Mouse (Mus musculus) neural tube, embryonic 15.5 days (tissue): ENCODE measurements around the gene Elmo1. TPM values are rescaled to one million over a fixed set of nuclear protein-coding genes. Genes with fewer than 3 reads are reported as not detected.

Experiments used
- ATAC-seq: fragments of 200-750 bp; cut with Nextera tagmentation; 2 replicates; pipeline ENCODE4 v1.8.0; 2017; ENCODE audit warnings: mild to moderate bottlenecking, moderate TSS enrichment, moderate library complexity; ENCODE audit not compliant: low FRiP score
- H3K27ac ChIP-seq: fragments of 300-500 bp; sonication (generic); replicated peaks from 2 replicates; pipeline ENCODE4 v1.5.1; 2015; ENCODE audit warnings: mild to moderate bottlenecking, inconsistent platforms
- H3K27me3 ChIP-seq: fragments of 300-500 bp; sonication (generic); replicated peaks from 2 replicates; pipeline ENCODE4 v1.6.1; 2015; ENCODE audit warnings: inconsistent platforms
- H3K36me3 ChIP-seq: fragments of 300-500 bp; sonication (generic); 2 replicates; pipeline ENCODE4 v1.6.1; 2015; ENCODE audit warnings: inconsistent platforms
- H3K4me1 ChIP-seq: fragments of 300-500 bp; sonication (generic); 2 replicates; pipeline ENCODE4 v1.6.1; 2015; ENCODE audit warnings: inconsistent platforms
- H3K4me2 ChIP-seq: fragments of 300-500 bp; sonication (generic); 2 replicates; pipeline ENCODE4 v1.6.1; 2015; ENCODE audit warnings: inconsistent platforms, mild to moderate bottlenecking, moderate library complexity
- H3K4me3 ChIP-seq: fragments of 300-500 bp; sonication (generic); replicated peaks from 2 replicates; pipeline ENCODE4 v1.5.1; 2015; ENCODE audit warnings: mild to moderate bottlenecking, inconsistent platforms
- H3K9ac ChIP-seq: fragments of 300-500 bp; sonication (generic); replicated peaks from 2 replicates; pipeline ENCODE4 v1.6.1; 2015; ENCODE audit warnings: mild to moderate bottlenecking, inconsistent platforms
- H3K9me3 ChIP-seq: fragments of 300-500 bp; sonication (generic); replicated peaks from 2 replicates; pipeline ENCODE4 v1.6.1; 2016; ENCODE audit warnings: inconsistent platforms
- WGBS: fragments of 180-500 bp; shearing (Covaris S2); methylation state at CpG from one replicate; pipeline ENCODE4 v1.1.7; 2015; ENCODE audit warnings: mixed read lengths; 5-methylcytosine and 5-hydroxymethylcytosine counted together
- polyA plus RNA-seq: library from polyadenylated mRNA; unstranded; fragments of >200 nt; fragmentation: Nextera tagmentation; extraction: Ambion mirVana; gene quantifications from 2 replicates; pipeline ENCODE4 v1.2.1, GENCODE M21; 2015

Gene Elmo1
- polyA plus RNA-seq, 1 experiment from 2014 or later = 42.9 TPM

DNA sequence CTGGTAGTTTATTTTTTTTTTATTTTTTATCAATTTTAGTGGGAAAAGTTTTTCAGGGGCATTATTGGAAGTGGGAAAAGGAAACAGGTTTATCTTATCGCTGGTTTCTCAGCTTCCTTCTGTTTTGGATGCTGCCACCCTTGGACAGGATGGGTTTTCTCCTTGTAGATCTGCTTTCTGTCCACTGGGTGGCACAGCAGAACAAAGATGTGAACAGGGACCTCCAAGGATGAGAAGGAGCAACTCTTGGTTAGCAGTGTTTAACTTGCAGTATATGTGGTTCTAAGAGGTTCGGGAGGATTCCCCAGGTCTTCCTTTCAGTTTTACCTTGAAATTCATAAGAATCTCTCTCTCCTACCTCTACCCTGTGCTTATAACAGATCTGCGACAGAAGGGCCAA is 209.0 kb downstream of the Elmo1 start:
- peak; percentile 67; the same call in 1 of the 2 replicates for ATAC-seq
- H3K4me1 ChIP-seq = no peaks in the 10 kb centered on the region
- no peaks in the 10 kb centered on the region for H3K27me3 ChIP-seq
- WGBS = 61% methylated on average over 3 of the region's 3 CpGs
- H3K4me2 ChIP-seq = no peak overlapping the region
- no peaks in the 10 kb centered on the region for H3K36me3 ChIP-seq
- H3K9me3 ChIP-seq = no peaks in the 10 kb centered on the region
- H3K27ac ChIP-seq = no peak overlapping the region
- no peak overlapping the region for H3K4me3 ChIP-seq
- H3K9ac ChIP-seq = no peak overlapping the region

DNA sequence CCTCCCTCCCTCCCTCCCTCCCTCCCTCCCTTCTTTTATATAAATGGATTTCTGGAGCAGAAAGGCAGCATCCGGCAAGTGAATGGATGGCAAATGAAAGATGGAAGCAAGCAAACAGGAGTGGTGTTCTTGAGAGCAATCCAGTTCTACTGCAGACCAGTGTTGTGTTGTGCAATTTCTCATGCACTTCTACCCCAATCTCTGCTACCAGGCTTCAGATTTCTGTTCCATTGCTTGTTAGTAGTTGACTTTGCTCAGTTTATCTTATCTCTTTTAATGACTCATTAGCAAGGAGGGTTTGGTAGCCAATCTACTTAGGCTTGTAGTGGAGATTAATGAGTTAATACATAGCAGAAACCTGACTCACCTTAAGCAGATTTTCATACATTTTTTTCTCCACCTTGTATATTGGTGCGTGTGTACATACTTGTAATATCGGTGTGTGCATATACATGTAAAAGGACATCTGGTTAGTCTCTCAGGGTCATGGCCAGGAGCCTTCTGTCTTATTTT is 209.7 kb downstream of the Elmo1 start:
- Histone ChIP-seq H3K9ac (no peak overlapping the region), H3K27ac (no peak overlapping the region), H3K9me3 (no peaks in the 10 kb centered on the region), H3K27me3 (no peaks in the 10 kb centered on the region), H3K4me3 (no peak overlapping the region), H3K4me2 (no peak overlapping the region), H3K4me1 (no peaks in the 10 kb centered on the region), H3K36me3 (no peaks in the 10 kb centered on the region)
- WGBS = 95% methylated on average over 3 of the region's 3 CpGs
- ATAC-seq = no peak

DNA sequence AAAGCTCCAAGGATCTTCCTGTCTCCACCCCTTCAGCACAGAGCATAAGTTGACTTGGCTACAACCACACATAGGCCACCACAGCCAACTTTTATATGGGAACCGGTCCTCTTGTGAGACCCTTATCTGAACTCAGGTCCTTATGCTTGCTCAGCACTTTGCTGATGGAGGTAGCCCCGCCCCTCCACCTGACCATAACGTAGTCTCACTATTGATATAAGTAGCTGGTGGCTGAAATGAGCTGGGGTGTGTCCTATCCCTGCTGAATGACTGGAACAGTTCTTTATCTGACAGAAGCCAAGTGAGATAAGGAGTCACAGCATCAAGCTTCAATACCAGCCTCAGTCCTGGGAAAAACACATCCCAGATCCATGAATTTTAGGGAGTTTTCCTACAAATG is 210.2 kb downstream of the Elmo1 start:
- Histone ChIP-seq H3K27ac (no peak overlapping the region), H3K36me3 (no peaks in the 10 kb centered on the region)
- 78% methylated on average over 3 of the region's 3 CpGs for WGBS

DNA sequence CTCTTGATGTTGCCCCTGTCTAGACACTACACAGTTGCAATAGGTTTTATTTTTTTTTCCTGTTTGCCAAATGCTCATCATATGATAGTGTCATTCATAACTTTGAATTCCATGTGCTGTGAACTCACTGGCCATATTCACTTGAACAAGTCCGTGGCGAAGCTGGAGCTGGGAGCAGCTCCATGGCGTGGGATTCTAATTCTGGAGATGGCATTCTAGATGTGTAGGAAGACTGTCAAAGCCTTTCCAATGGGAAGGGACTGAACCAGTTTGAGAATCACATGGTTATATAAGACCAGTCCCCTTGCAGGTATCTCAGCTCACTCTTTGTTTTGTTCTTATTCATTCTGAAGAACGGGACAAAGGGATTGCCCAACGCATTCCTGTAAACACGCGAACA is 211.4 kb downstream of the Elmo1 start:
- no peak for ATAC-seq
- Histone ChIP-seq H3K27ac (no peak overlapping the region), H3K9me3 (no peaks in the 10 kb centered on the region), H3K4me3 (no peak overlapping the region), H3K4me1 (no peaks in the 10 kb centered on the region), H3K4me2 (no peak overlapping the region), H3K36me3 (no peaks in the 10 kb centered on the region), H3K27me3 (no peaks in the 10 kb centered on the region), H3K9ac (no peak overlapping the region)
- WGBS = 97% methylated on average over 7 of the region's 7 CpGs

More for the DNA sequence above, 210.2 kb downstream of the Elmo1 start:
- Histone ChIP-seq H3K4me3 (no peak overlapping the region), H3K4me1 (no peaks in the 10 kb centered on the region), H3K9me3 (no peaks in the 10 kb centered on the region), H3K27me3 (no peaks in the 10 kb centered on the region), H3K9ac (no peak overlapping the region), H3K4me2 (no peak overlapping the region)
- no peak for ATAC-seq

DNA sequence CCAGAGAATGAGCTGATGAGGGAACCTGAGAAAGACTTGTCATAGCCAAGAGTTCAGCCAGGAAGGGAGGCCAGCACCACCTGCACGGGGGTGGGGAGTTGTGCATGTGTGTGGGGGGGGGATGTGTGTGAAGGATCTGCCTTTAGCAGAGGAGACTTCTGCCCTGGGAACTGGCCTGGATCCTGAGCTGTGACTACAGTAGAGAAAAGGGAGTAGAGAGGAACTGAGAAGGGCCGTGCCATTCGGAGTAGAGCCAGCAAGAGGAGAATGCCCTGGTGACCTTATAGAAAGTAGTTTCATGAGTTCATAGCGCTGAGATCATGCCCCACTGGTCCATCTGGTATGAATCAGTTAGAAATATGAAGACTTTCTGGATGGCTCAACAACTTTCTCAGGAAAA is 215.2 kb downstream of the Elmo1 start:
- WGBS = 89% methylated on average over 4 of the region's 4 CpGs
- Histone ChIP-seq H3K9ac (no peak overlapping the region), H3K4me2 (no peak overlapping the region), H3K27ac (no peak overlapping the region), H3K4me1 (no peaks in the 10 kb centered on the region), H3K4me3 (no peak overlapping the region), H3K27me3 (no peaks in the 10 kb centered on the region), H3K9me3 (no peaks in the 10 kb centered on the region), H3K36me3 (no peaks in the 10 kb centered on the region)
- ATAC-seq = no peak

DNA sequence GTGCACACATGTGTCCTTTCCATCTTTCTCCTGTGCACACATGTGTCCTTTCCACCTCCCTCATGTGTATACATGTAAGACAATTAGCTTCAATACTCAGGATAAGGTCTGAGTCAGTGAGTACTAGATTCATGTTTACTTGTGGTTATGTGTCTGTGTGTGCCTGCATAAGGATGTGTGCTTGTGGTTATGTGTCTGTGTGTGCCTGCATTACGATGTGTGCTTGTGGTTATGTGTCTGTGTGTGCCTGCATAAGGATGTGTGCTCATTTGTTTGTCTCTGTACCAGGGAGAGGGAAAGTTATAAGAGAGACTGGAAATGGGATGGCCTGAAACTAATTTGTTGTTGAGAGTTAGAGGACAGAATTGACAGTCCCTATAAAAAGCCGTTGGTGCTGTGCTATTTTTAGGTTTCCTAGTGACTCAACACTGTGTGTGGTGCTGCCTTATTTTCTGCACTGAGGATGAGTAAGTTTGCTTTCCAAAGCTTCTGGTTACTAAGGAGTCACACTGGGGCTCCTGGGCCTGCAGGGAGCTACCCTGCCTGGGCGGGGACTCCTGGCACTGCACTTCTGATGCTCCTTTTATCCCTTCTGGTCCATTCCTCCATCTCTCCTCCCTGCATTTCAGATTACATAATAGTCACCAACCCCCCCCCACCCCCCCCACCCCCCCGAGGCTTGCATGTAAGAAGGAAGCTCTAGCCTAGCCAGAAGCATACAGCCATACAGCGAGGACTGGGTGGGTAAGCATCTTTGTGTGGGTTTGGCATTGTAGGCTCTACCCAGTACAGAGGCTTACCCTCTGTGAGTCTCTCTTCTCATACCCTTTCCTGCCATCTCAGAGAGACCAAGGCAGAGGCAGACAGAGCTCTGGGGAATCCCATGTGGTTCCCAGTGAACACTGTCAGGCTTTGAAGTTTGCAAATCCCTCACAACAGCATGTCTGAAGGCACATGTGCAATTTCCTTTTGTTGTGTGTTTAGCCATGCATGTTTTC is 216.1 kb downstream of the Elmo1 start:
- Histone ChIP-seq H3K9ac (no peak overlapping the region), H3K4me1 (no peaks in the 10 kb centered on the region), H3K36me3 (no peaks in the 10 kb centered on the region), H3K4me3 (no peak overlapping the region), H3K9me3 (no peaks in the 10 kb centered on the region), H3K4me2 (no peak overlapping the region), H3K27ac (no peak overlapping the region), H3K27me3 (no peaks in the 10 kb centered on the region)
- 70% methylated on average over 5 of the region's 5 CpGs for WGBS
- ATAC-seq = peak; percentile 35; the same call in 1 of the 2 replicates

DNA sequence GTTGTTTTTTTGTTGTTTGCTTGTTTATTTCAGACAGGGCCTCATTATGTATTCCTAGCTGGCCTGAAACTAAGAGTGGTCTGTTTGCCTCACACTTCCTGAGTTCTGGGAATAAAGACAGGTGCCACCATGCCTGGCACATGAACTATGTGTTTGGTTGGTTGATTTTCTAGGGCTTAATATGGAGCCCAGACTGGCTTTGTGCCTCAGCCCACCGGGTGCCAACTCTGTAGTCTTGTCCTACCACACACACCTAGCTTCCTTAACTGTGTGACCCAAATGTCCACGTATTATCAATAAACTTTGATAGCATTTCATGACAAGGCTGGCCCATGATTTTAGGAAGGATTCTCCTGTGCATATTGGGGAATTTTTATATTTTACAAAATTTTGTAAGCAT is 217.0 kb downstream of the Elmo1 start:
- Histone ChIP-seq H3K4me3 (no peak overlapping the region), H3K36me3 (no peaks in the 10 kb centered on the region), H3K9me3 (no peaks in the 10 kb centered on the region), H3K27ac (no peak overlapping the region), H3K4me1 (peaks cover 4% of the 10 kb centered on the region), H3K4me2 (no peak overlapping the region), H3K9ac (no peak overlapping the region), H3K27me3 (no peaks in the 10 kb centered on the region)
- WGBS = 90% methylated on average over 2 of the region's 2 CpGs
- no peak for ATAC-seq

DNA sequence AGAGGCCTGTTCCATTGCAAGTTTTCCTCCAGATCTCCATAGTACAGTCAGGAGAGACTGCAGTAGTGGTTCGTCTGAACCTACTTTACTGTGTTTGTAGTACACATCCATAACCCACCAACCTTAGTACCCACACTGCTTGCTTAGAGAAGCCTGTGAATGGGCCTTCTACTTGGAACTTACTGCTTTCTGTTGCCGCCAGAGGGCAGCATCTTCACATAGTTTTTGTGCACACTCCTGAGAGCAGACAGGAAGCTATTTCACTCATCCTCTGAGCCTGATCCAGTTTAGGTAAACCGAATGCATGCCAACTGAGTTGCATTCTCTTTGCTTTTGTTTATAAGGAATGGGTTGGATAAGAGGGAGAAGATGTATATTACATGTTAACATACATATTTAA is 221.2 kb downstream of the Elmo1 start:
- H3K4me1 ChIP-seq = peaks cover 12% of the 10 kb centered on the region
- no peak overlapping the region for H3K4me2 ChIP-seq
- H3K9me3 ChIP-seq = no peaks in the 10 kb centered on the region
- no peak overlapping the region for H3K4me3 ChIP-seq
- no peak overlapping the region for H3K9ac ChIP-seq
- H3K27me3 ChIP-seq = no peaks in the 10 kb centered on the region
- H3K27ac ChIP-seq = no peak overlapping the region
- peak; percentile 86 for ATAC-seq
- 17% methylated on average over 3 of the region's 3 CpGs for WGBS
- H3K36me3 ChIP-seq = no peaks in the 10 kb centered on the region

DNA sequence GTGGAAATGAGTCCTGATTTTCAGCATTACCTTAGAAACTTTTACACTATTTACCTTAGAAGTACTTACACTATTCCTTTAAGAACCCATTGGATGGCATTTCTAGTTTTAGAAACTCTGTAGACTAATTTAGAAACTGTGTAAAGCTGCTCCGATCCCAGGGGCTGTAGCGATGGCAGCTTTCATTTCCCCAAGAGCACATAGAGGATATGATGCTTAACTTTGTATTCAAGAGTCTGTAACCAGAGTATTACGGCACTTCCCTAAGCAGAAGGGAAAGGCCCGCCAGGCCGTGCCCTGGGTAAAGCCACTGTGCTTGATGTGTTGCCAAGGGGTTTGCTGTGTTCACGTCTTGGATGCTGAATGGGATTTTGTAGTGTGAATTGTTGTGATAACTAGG is 222.9 kb downstream of the Elmo1 start:
- H3K9ac ChIP-seq = no peak overlapping the region
- H3K4me2 ChIP-seq = no peak overlapping the region
- H3K36me3 ChIP-seq = no peaks in the 10 kb centered on the region
- 71% methylated on average over 6 of the region's 6 CpGs for whole genome bisulfite sequencing
- no peaks in the 10 kb centered on the region for H3K9me3 ChIP-seq
- H3K4me1 ChIP-seq = peaks cover 12% of the 10 kb centered on the region
- ATAC-seq = no peak
- H3K4me3 ChIP-seq = no peak overlapping the region
- no peaks in the 10 kb centered on the region for H3K27me3 ChIP-seq
- H3K27ac ChIP-seq = no peak overlapping the region

DNA sequence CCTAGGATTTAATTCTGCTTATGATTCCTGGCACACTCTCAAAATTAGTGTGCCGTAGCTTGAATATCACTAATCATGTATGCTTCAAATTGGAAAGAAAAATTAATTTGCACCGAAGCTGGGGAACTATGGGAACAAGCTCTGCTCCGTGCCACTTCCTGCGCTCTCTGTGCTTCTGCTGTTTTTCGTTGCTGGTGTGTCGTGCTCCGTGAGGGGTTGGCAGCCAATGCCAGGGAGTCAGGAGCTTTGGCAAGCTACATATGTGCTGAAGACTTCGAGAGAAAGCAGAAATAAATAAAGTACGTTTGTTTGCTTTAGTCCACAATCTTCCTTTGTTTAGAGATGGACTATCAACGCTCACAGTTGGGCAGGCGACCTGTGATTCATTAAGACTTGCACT is 225.7 kb downstream of the Elmo1 start:
- Histone ChIP-seq H3K9ac (no peak overlapping the region), H3K27me3 (no peaks in the 10 kb centered on the region), H3K4me2 (0 out of 2 replicates have a peak overlapping the region, but pooled peaks have one; percentile 7), H3K36me3 (no peaks in the 10 kb centered on the region), H3K4me1 (peaks cover 12% of the 10 kb centered on the region), H3K9me3 (no peaks in the 10 kb centered on the region), H3K27ac (0 out of 2 replicates have a peak overlapping the region, but pooled peaks have one; percentile 60), H3K4me3 (no peak overlapping the region)
- ATAC-seq = no peak
- 65% methylated on average over 11 of the region's 11 CpGs for WGBS

DNA sequence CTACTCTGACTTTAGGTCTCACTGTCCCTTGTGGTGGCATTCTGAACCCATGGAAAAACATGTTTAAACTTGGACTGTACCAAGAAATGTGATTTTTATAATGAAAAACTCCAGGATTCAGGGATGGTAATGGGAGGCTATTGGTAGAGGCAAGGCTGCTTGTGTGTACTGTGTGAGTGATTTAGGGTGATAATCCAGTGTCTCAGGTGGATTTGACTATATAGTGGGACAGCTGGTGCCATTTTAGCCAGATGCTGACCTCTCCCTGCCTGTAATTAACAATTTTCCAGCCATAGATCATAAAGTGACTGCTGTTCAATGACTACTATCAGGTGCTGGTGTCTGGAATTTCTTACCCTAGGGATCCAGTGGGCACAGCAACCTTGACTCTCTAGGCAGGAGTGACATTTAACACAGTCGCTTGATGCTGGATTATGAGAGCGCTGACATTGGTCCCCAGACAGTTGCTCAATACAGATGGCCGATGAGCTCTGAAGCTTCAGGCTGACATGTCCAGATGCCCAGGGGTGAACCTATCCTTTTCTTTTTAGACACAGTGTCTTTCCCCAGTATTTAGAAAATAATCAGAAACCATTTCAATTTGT is 228.3 kb downstream of the Elmo1 start:
- Histone ChIP-seq H3K27ac (no peak overlapping the region), H3K4me3 (no peak overlapping the region), H3K4me1 (peaks cover 7% of the 10 kb centered on the region; the same call in 1 of the 2 replicates), H3K4me2 (no peak overlapping the region), H3K9me3 (no peaks in the 10 kb centered on the region), H3K27me3 (no peaks in the 10 kb centered on the region), H3K9ac (no peak overlapping the region), H3K36me3 (no peaks in the 10 kb centered on the region)
- ATAC-seq = peak; percentile 49; the same call in 1 of the 2 replicates
- WGBS = 32% methylated on average over 3 of the region's 3 CpGs

DNA sequence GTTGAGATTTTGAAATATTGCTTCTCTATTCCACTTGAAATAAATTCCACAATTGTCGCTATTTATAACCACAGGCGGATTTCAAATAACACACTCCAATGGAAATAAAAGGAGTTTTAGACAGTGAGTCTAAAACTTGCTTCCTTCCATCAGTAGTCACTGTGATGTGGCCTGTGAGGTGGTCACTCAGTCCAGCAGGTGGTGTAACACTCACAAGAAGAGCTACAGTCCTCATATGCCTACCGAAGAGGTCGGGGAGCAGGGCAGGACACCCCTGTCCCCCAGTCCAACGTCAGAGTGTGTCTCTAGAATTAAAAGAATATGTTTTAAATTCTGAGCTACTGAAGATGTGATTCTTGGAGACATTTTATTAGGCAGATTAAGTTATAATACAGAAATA is 229.8 kb downstream of the Elmo1 start:
- Histone ChIP-seq H3K4me2 (no peak overlapping the region), H3K4me3 (no peak overlapping the region), H3K36me3 (no peaks in the 10 kb centered on the region), H3K9me3 (no peaks in the 10 kb centered on the region), H3K27me3 (no peaks in the 10 kb centered on the region), H3K4me1 (peaks cover 7% of the 10 kb centered on the region; the same call in 1 of the 2 replicates), H3K9ac (no peak overlapping the region), H3K27ac (no peak overlapping the region)
- 80% methylated on average over 5 of the region's 5 CpGs for WGBS
- no peak for ATAC-seq
